Mouse (Mus musculus): ENCODE results near the gene Rbmxl2.

Gene Rbmxl2

GRCm38 (mm10) chr7:107209204-107209860, at the start of gene Rbmxl2:
TSS of gene Rbmxl2 (plus strand) at chr7:107209445.
- peak; percentile 98 for DNase-seq (ENCODE audit: low read depth, low spot score)

GRCm38 (mm10) chr7:107166690-107167089, 42.6 kb upstream of the Rbmxl2 start, which contains the start of gene Nlrp14:
TSS of gene Nlrp14 (plus strand) at chr7:107166990.
- DNase-seq (ENCODE audit: low read depth, low spot score), result peak; percentile 22

GRCm38 (mm10) chr7:107180406-107180805, 28.8 kb upstream of the Rbmxl2 start:
- DNase-seq (ENCODE audit: low read depth, low spot score), result peak; percentile 33

GRCm38 (mm10) chr7:107201817-107202216, 7.4 kb upstream of the Rbmxl2 start:
- DNase-seq (ENCODE audit: low read depth, low spot score), result peak; percentile 33

- peak; percentile 90 for DNase-seq (ENCODE audit: low read depth, low spot score)
These were observed 1.4 kb upstream of the Rbmxl2 start for GRCm38 (mm10) chr7:107207843-107208242.

- DNase-seq (ENCODE audit: low read depth, low spot score), result peak; percentile 58
These were observed 906 bp downstream of the Rbmxl2 start for GRCm38 (mm10) chr7:107210126-107210576.

- DNase-seq (ENCODE audit: low read depth, low spot score), result peak; percentile 57
These were observed 6.5 kb downstream of the Rbmxl2 start for GRCm38 (mm10) chr7:107215723-107216122.

- peak; percentile 37 for DNase-seq (ENCODE audit: low read depth, low spot score)
These were observed 7.6 kb downstream of the Rbmxl2 start for GRCm38 (mm10) chr7:107216845-107217244.

GRCm38 (mm10) chr7:107236854-107237253, 27.6 kb downstream of the Rbmxl2 start:
- DNase-seq (ENCODE audit: low read depth, low spot score), result peak; percentile 96

GRCm38 (mm10) chr7:107237498-107237897, 28.3 kb downstream of the Rbmxl2 start:
- no peak for DNase-seq (ENCODE audit: low read depth, low spot score)

GRCm38 (mm10) chr7:107241371-107241883, 32.2 kb downstream of the Rbmxl2 start:
- DNase-seq (ENCODE audit: low read depth, low spot score), result peak; percentile 22

GRCm38 (mm10) chr7:107250211-107250985, 41.2 kb downstream of the Rbmxl2 start:
- DNase-seq (ENCODE audit: low read depth, low spot score), result no peak

GRCm38 (mm10) chr7:107253355-107253754, 44.1 kb downstream of the Rbmxl2 start:
- DNase-seq (ENCODE audit: low read depth, low spot score), result no peak

- no peak for DNase-seq (ENCODE audit: low read depth, low spot score)
These were observed 50.7 kb downstream of the Rbmxl2 start for GRCm38 (mm10) chr7:107259936-107260335.

Data from ZHBTc4 (cell line).